Mouse (Mus musculus) liver, adult (tissue): Measurements from ENCODE around the gene Gm5938.

Source experiments
- GATA4 ChIP-seq: IDR thresholded peaks from 2 replicates; pipeline ENCODE4 v1.6.1; 2014; ENCODE audit warnings: mild to moderate bottlenecking, low read length; ENCODE audit not compliant: insufficient replicate concordance

Gm5938 gene

GRCm38 (mm10) chrX:78125167-78125566, at the start of gene Gm5938:
TSS of gene Gm5938 (plus strand) at chrX:78125467.
- no peak for TF ChIP-seq GATA4

- TF ChIP-seq GATA4: no peak
These were observed 34.0 kb upstream of the Gm5938 start, which contains the start of gene Obp1a for GRCm38 (mm10) chrX:78091274-78091673. TSS of gene Obp1a (minus strand) at chrX:78091374.
